Mouse (Mus musculus): Measurements from ENCODE around the gene Tmem184b.

Tmem184b gene

GRCm38 (mm10) chr15:79429994-79430393 is 26.6 kb upstream of the Tmem184b start:
- no peak for DNase-seq (ENCODE audit: low spot score in 2 of 2)

GRCm38 (mm10) chr15:79429527-79429926 is 26.2 kb upstream of the Tmem184b start:
- no peak for DNase-seq (ENCODE audit: low spot score in 2 of 2)

- no peak for DNase-seq (ENCODE audit: low spot score in 2 of 2)
Measured at GRCm38 (mm10) chr15:79428616-79429015, 25.2 kb upstream of the Tmem184b start.

GRCm38 (mm10) chr15:79427516-79427915 is 24.1 kb upstream of the Tmem184b start:
- no peak for DNase-seq (ENCODE audit: low spot score in 2 of 2)

- no peak for DNase-seq (ENCODE audit: low spot score in 2 of 2)
Measured at GRCm38 (mm10) chr15:79425516-79425915, 22.1 kb upstream of the Tmem184b start.

GRCm38 (mm10) chr15:79424602-79425001 is 21.2 kb upstream of the Tmem184b start:
- no peak for DNase-seq (ENCODE audit: low spot score in 2 of 2)

GRCm38 (mm10) chr15:79422715-79423243 is 19.4 kb upstream of the Tmem184b start:
- no peak for DNase-seq (ENCODE audit: low spot score in 2 of 2)

GRCm38 (mm10) chr15:79418677-79419076 is 15.3 kb upstream of the Tmem184b start:
- DNase-seq (ENCODE audit: low spot score in 2 of 2) = no peak

- DNase-seq (ENCODE audit: low spot score in 2 of 2) = no peak
Measured at GRCm38 (mm10) chr15:79418265-79418664, 14.9 kb upstream of the Tmem184b start.

GRCm38 (mm10) chr15:79417379-79417778 is 14.0 kb upstream of the Tmem184b start:
- no peak for DNase-seq (ENCODE audit: low spot score in 2 of 2)

- DNase-seq (ENCODE audit: low spot score in 2 of 2) = no peak
Measured at GRCm38 (mm10) chr15:79416460-79417085, 13.2 kb upstream of the Tmem184b start.

GRCm38 (mm10) chr15:79414513-79414912 is 11.1 kb upstream of the Tmem184b start:
- no peak for DNase-seq (ENCODE audit: low spot score in 2 of 2)

GRCm38 (mm10) chr15:79413802-79414201 is 10.4 kb upstream of the Tmem184b start:
- DNase-seq (ENCODE audit: low spot score in 2 of 2) = no peak

GRCm38 (mm10) chr15:79413201-79413600 is 9.8 kb upstream of the Tmem184b start:
- DNase-seq (ENCODE audit: low spot score in 2 of 2) = no peak

- no peak for DNase-seq (ENCODE audit: low spot score in 2 of 2)
Measured at GRCm38 (mm10) chr15:79411363-79412065, 8.1 kb upstream of the Tmem184b start.

GRCm38 (mm10) chr15:79409077-79409573 is 5.8 kb upstream of the Tmem184b start:
- DNase-seq (ENCODE audit: low spot score in 2 of 2) = no peak

- DNase-seq (ENCODE audit: low spot score in 2 of 2) = no peak
Measured at GRCm38 (mm10) chr15:79406564-79406963, 3.2 kb upstream of the Tmem184b start.

- DNase-seq (ENCODE audit: low spot score in 2 of 2) = no peak
Measured at GRCm38 (mm10) chr15:79404277-79404676, 908 bp upstream of the Tmem184b start.

- DNase-seq (ENCODE audit: low spot score in 2 of 2) = no peak
Measured at GRCm38 (mm10) chr15:79403763-79404210, 418 bp upstream of the Tmem184b start.

- no peak for DNase-seq (ENCODE audit: low spot score in 2 of 2)
Measured at GRCm38 (mm10) chr15:79402176-79402575, 1.2 kb downstream of the Tmem184b start.

- no peak for DNase-seq (ENCODE audit: low spot score in 2 of 2)
Measured at GRCm38 (mm10) chr15:79400975-79401365, 2.4 kb downstream of the Tmem184b start.

- DNase-seq (ENCODE audit: low spot score in 2 of 2) = no peak
Measured at GRCm38 (mm10) chr15:79400134-79400974, 3.0 kb downstream of the Tmem184b start.
